Mouse (Mus musculus): ENCODE data around the gene Dctpp1.

GRCm38 (mm10) chr7:127253821-127254769 lies 6.4 kb downstream of the Dctpp1 start:
- no peak for TF ChIP-seq CTCF (IDR thresholded peaks at IDR 0.05; ENCODE audit: low read depth)
- TF ChIP-seq EP300 (IDR thresholded peaks at IDR 0.05; ENCODE audit: low read depth), result no peak
